Mouse (Mus musculus) c-Kit-negative CD71-positive TER-119-positive erythroid progenitor cells, embryonic 14.5 days (primary cell): ENCODE results near the gene Cage1.
A peak's percentile ranks its signal among the peaks of the same experiment; 100 is the strongest.

Source experiments
- DNase-seq: peaks from one replicate; pipeline ENCODE4 v3.0.0-alpha.2; 2013; ENCODE audit warnings: low read depth, low spot score

The Cage1 gene

DNA sequence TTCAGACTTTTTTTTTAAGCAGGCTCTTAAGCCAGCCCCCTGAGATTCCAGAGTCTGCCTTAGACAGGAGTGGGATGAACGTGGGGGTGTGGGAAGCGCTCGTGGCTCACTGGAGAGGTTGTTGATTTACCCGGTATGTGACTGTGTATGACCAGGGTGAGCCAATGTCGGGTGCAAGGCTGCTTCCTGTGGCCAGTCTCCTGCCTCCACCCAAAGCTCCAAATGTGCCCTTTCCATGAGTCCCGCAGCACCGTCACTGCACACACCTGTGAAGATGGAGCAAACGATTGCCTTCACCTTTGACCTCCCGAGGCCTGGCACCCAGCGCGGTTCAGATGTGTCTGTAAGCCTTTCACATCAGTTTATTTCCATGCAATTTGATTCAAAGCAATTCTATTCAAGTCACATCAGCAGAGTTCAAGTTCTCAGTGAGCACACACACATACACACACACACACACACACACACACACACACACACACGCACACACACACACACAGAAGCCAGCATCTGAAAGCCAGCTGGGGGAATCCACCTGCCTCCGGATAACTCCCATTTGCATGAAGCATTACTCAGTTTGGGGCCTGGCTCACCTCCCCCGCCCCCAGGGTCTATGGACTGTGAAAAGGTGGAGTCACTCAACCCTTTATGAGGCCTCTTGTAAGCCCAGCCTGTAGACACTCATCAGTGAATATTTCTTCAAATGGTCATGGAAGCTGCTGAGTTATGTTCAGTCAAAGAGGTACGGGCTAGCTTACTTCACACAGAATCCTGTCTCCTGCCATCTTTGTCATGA lies 70.4 kb downstream of the Cage1 start:
- DNase-seq = no peak

DNA sequence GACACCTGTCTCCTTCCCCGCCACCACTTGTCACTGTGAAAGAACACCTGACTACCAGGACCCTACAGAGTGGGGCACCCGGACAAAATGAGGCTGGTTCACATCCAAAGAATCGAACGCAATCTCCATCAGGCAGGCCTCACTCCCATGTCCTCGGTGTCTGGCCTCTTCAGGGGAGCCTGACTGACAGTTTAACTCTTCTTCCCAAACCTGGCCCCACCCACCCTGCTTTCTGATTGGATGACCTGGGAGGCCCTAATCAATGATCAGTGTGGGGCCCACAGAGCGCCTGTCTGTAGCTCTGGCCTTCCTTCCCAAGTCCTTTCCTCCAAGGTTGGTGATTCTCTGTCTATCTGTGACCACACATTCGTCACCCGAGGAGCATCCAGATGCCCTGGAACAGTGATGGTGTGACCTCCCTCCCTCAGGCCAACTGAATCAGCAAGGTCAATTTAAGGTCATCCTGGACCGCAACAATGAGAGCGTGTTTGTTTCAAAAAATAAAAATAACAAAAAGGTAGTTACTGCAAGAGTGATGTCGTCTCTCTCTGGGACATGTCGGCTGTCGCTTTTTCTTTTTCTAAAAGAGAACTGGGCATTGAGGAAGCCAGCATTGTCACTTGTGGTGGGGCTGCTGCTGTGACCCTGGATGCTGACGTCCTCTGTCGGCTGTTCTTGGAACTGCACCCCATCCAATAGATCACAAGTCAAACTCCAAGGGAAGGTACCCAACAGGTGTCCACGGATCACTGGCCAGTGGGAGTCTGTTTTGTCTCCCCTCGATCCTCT lies 71.5 kb downstream of the Cage1 start:
- peak; percentile 82 for DNase-seq

- no peak for DNase-seq
Observed at GRCm38 (mm10) chr13:37964128-37965087, 72.5 kb downstream of the Cage1 start.

DNA sequence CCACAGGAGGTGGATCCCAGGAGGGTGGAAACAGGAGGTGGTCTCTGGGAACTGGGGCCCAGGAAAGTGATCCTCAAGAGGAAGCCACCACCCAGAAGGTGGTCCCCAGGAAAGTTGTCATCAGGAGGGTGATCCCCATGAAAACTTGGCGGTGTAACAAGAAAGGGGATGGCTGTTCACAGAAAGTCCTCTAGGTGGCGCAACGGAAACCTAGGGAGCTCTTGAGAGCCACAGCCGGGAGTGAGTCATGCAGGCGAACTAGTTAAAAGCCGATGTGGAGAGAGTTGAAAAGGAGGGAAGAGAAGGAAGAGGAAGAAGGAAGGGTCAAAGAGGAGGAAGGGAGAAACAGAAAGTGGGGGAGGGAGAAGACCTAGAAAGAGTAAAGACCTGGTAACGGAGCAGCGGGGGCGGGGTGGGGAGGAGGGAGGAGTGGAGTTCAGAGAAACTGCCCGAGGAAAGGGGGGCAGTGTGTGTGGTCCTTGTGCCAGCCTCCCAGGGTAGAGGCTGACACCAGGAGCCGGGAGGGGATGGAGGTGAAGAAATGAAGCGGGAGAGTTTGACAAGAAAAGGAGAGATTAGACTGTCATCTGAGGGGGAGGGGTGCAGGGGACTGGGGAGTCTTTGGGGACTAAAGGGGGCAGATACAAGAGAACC lies 73.4 kb downstream of the Cage1 start:
- peak; percentile 84 for DNase-seq

GRCm38 (mm10) chr13:37962541-37962940 lies 74.3 kb downstream of the Cage1 start:
- no peak for DNase-seq

DNA sequence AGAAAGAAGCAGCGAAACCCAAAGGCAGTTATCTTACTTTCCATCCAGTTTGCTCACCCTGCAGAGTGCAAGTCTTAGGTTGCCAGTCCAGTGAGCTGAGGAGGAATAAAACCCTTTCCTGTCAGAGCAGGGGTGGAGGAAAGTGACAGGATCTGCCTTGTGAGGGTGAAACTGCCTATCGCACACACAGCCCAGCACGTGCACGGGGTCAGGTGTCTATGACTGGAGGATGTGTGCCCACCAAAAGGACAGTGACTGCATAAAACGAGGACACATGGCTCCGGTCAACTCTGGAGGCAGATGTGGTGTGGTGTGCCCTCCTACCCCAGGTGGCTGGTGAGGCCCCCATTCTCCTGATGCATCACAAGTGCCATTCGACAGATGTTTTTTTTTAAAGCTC lies 76.9 kb downstream of the Cage1 start:
- DNase-seq = no peak

DNA sequence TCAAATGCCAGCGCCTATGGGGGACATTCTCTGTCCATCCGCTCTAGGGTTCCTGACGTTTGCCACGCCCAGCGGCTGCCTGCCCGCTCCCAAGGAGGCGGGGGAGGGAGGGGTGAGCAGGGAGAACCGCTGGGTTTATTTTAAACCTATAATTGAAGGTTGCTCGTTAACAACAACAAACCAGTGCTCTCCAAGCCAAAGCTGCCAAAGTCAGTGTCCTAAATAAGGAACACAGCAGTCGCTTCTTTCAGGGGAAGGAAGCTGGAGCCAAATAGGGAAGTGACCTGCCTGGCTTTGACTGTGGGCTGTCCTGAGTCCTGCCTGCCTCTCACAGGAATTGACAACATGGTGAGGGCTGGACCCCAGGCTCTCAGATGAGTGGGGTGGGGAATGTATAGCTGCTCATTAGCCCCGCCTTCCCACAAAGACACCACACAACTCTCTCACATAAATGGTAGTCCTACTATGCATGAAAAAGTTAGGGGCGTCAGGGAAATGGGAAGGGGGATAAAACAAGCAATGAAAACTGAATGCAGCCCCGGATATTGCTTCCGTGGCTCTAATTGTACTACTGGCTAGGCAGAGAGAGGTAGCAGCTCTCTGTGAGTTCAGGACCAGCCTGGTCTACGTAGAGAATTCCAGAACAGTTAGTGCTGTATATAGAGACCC lies 77.5 kb downstream of the Cage1 start:
- no peak for DNase-seq

DNA sequence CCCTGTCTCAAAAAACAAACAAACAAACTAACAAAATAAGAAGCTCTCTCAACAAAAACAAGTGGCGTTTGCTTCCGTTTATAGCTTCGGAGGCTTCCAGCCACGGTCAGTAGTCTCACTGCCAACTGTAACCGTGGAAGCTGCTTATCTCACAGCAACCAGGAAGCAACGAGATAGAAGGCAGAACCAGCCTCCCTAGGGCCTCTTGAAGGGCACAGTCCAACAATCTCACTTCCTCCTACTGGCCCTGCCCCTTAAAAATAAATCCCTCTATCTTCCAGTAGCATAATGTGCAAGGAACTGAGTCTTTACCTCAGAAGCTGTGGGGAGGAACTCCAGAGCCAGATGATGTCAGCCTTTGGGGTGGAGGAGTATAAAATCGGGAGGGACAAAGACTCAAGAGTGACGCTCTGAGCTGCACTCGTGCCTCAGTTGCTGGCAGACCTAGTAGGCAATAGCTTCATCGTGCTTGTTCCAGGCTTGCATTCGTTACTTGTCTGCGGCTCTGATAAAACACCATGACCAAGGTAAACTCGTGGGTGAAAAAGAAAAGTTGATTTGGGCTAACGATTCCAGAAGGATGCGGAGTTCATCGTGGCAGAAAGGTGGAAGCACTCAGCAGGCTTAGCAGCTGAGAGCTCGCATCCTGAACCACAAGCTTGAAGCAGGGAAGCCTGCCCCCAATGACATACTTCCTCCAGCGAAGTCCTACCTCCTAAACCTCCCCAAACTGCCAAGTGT lies 78.2 kb downstream of the Cage1 start:
- DNase-seq = peak; percentile 39
